Mouse (Mus musculus) megakaryocyte, embryonic 14.5 days (primary cell): ENCODE results near the gene Tmem25.

Experiments used
- FLI1 ChIP-seq: IDR thresholded peaks from 2 replicates; pipeline ENCODE4 v1.6.1; 2012; ENCODE audit warnings: low read length, inconsistent platforms, mixed read lengths
- GATA1 ChIP-seq: IDR thresholded peaks from 3 replicates; pipeline ENCODE4 v1.6.1; 2012; ENCODE audit warnings: mixed read lengths, low read length, inconsistent platforms, borderline replicate concordance

DNA sequence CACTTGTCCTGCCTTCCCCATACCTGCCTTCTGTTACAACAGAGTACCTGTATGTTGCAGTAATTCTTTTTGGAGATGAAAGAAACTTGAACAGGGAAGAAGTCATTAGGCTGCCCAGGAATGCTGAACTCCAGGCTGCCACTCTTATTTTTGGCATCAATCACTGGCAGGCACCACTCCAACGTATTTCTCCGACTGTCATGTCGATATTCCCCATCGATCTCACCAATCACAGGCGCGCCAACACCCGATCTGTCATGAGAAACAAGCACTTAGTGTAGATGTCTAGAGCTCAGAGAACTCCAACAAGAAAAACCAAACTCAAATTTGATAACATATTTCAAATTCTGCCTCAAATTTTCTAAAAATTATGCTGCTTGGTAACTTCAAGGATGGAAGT is 53.7 kb downstream of the Tmem25 start:
- TF ChIP-seq GATA1 = no peak
- no peak for TF ChIP-seq FLI1
